Mouse (Mus musculus) hindbrain, embryonic 13.5 days (tissue): Measurements from ENCODE around the gene Bsn. TPM values are rescaled to one million over a fixed set of nuclear protein-coding genes. Genes with fewer than 3 reads are reported as not detected.

Source experiments
- ATAC-seq: fragments of 200-750 bp; cut with Nextera tagmentation; 2 replicates; pipeline ENCODE4 v1.8.0; 2017; ENCODE audit warnings: moderate TSS enrichment; ENCODE audit not compliant: low FRiP score
- H3K27ac ChIP-seq: fragments of 300-500 bp; sonication (generic); 2 replicates; pipeline ENCODE4 v1.5.1; 2015; ENCODE audit warnings: inconsistent platforms, mild to moderate bottlenecking, moderate library complexity
- H3K27me3 ChIP-seq: fragments of 300-500 bp; sonication (generic); 2 replicates; pipeline ENCODE4 v1.6.1; 2015; ENCODE audit warnings: mild to moderate bottlenecking, inconsistent platforms
- H3K36me3 ChIP-seq: fragments of 300-500 bp; sonication (generic); 2 replicates; pipeline ENCODE4 v1.6.1; 2015; ENCODE audit warnings: mild to moderate bottlenecking, inconsistent platforms
- H3K4me1 ChIP-seq: fragments of 300-500 bp; sonication (generic); replicated peaks from 2 replicates; pipeline ENCODE4 v1.6.1; 2015; ENCODE audit warnings: inconsistent platforms
- H3K4me2 ChIP-seq: fragments of 300-500 bp; sonication (generic); 2 replicates; pipeline ENCODE4 v1.6.1; 2015; ENCODE audit warnings: inconsistent platforms, mild to moderate bottlenecking, moderate library complexity
- H3K4me3 ChIP-seq: fragments of 300-500 bp; sonication (generic); 2 replicates; pipeline ENCODE4 v1.5.1; 2015; ENCODE audit warnings: mild to moderate bottlenecking, inconsistent platforms
- H3K9ac ChIP-seq: fragments of 300-500 bp; sonication (generic); 2 replicates; pipeline ENCODE4 v1.6.1; 2015; ENCODE audit warnings: mild to moderate bottlenecking, inconsistent platforms
- H3K9me3 ChIP-seq: fragments of 300-500 bp; sonication (generic); 2 replicates; pipeline ENCODE4 v1.6.1; 2016; ENCODE audit warnings: inconsistent platforms
- WGBS: fragments of 180-500 bp; shearing (Covaris S2); methylation state at CpG from one replicate; pipeline ENCODE4 v1.1.7; 2015; 5-methylcytosine and 5-hydroxymethylcytosine counted together
- polyA plus RNA-seq: library from polyadenylated mRNA; unstranded; fragments of >200 nt; fragmentation: Nextera tagmentation; extraction: Ambion mirVana; gene quantifications from 2 replicates; pipeline ENCODE4 v1.2.1, GENCODE M21; 2015

The Bsn gene
- polyA plus RNA-seq, 1 experiment from 2014 or later: 8.3 TPM

DNA sequence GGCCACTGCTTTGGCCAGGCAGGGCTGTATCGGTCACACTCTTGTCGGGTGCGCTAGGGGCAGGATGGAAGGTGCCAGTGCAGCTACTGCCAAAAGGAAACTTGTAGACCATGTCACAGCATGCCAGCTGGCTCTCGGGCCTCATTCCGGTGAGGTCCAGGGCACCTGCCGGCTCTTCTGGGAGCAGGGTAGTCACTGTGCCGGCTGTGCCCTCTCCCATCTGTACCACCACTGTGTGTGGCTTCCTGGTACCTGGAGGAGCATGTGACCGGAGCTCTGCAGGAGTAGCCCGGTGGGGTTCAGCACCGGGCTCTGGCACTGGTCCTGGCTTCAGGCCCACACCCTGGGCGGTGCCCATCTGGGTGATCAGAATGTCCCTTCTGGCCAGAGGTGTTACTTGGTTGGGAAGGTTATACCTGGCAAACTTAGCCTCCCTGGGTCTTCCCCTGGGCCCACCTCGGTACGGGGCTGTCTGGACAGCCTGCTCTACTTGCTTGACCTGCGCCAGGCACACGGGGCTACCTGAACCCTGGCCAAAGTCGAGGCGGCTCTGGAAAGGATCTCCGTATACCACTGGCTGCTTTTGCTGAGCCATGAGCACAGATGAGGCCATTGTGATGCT, 77.4 kb downstream of the Bsn start:
- 95% methylated on average over 18 of the region's 18 CpGs for WGBS

DNA sequence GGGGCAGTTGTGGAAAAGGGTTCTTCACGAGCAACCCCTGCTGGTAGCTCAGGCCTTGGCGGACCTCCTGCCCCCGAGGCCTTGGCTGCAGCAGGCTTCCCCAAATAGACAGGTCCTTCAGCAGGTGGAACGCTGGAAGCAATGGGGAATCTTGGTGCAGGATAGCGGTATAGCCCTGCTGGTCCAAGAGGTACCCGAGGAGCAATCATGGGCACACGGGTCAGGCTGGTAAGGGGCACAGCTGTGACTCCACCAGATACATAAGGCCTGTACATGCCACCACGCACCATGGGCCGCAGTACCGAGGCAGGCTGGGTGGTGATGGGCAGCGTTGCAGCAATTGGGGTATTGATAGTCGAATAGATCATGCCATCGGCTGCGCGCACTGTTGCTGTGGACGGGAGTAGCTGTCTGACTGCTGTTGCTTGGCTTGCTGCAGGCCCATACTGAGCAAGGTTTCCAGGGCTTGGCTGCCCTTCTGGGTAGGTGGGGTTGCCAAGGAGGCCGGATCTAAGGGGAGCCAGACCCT, 78.5 kb downstream of the Bsn start:
- H3K27ac ChIP-seq: peak overlapping the region; percentile 52; the same call in 1 of the 2 replicates

More for the DNA sequence above, 77.4 kb downstream of the Bsn start:
- Histone ChIP-seq H3K4me2 (no peak overlapping the region), H3K4me1 (peaks cover 11% of the 10 kb centered on the region), H3K27ac (no peak overlapping the region), H3K9ac (no peak overlapping the region), H3K4me3 (no peak overlapping the region), H3K36me3 (peaks cover 85% of the 10 kb centered on the region), H3K27me3 (no peaks in the 10 kb centered on the region), H3K9me3 (no peaks in the 10 kb centered on the region)
- ATAC-seq: no peak

DNA sequence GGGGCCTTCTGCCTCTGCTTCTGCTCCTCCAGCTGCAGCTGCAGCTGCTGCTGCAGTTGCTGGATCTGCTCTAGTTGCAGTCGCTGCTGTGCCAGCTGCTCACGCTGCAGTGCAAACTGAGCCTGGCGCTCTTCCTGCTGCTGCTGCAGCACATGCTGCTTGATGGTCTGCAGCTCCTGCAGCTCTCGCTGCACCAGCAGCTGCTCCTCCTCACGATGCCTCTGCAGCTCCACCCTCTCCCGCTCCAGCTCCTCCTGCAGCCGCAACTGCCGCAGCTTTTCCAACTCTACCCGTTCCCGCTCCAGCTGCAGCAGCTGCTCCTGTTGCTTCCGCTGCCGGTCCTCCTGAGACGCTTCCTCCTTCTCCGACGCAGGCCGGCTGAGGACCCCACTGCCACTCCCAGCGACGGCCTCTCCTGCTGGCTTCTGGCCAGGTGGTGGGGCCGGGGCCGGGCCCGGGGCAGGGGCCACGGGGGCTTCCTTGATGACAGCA, 79.0 kb downstream of the Bsn start:
- Histone ChIP-seq H3K4me2 (peak overlapping the region; percentile 38), H3K9me3 (no peaks in the 10 kb centered on the region), H3K4me3 (peak overlapping the region; percentile 7; the same call in 1 of the 2 replicates), H3K4me1 (peaks cover 11% of the 10 kb centered on the region), H3K27me3 (no peaks in the 10 kb centered on the region), H3K27ac (peak overlapping the region; percentile 52; the same call in 1 of the 2 replicates), H3K9ac (peak overlapping the region; percentile 49; the same call in 1 of the 2 replicates), H3K36me3 (peaks cover 88% of the 10 kb centered on the region)
- WGBS: 17% methylated on average over 22 of the region's 22 CpGs
- ATAC-seq: no peak

More for the DNA sequence above, 78.5 kb downstream of the Bsn start:
- no peak for ATAC-seq
- Histone ChIP-seq H3K9me3 (no peaks in the 10 kb centered on the region), H3K9ac (peak overlapping the region; percentile 49), H3K4me1 (peaks cover 11% of the 10 kb centered on the region), H3K36me3 (peaks cover 88% of the 10 kb centered on the region), H3K4me2 (peak overlapping the region; percentile 38), H3K27me3 (no peaks in the 10 kb centered on the region), H3K4me3 (peak overlapping the region; percentile 7; the same call in 1 of the 2 replicates)
- 73% methylated on average over 17 of the region's 17 CpGs for WGBS

DNA sequence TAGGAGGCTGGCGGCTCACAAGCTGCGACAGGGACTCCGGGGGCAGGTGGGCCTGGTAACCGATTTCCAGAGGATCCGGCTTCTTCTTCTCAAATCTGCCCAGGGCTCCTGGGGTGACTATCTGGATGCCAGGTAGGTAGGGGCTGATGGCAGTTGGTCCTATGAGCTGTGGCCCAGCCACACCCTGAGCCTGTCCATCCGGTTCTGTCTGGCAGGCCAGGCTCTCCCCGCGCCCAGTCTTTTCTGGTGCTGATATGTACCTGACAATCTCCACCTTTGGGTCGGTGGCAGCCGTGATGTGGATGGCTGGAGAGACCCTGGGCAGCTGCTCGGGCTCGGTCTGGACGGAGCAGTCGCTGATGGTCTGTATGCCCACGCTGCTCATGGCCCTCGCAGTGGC, 80.0 kb downstream of the Bsn start:
- Histone ChIP-seq H3K4me3 (no peak overlapping the region), H3K36me3 (peaks cover 88% of the 10 kb centered on the region), H3K27me3 (no peaks in the 10 kb centered on the region), H3K4me1 (peaks cover 19% of the 10 kb centered on the region), H3K9ac (no peak overlapping the region), H3K27ac (no peak overlapping the region), H3K4me2 (no peak overlapping the region), H3K9me3 (no peaks in the 10 kb centered on the region)
- no peak for ATAC-seq
- WGBS: 92% methylated on average over 16 of the region's 16 CpGs

DNA sequence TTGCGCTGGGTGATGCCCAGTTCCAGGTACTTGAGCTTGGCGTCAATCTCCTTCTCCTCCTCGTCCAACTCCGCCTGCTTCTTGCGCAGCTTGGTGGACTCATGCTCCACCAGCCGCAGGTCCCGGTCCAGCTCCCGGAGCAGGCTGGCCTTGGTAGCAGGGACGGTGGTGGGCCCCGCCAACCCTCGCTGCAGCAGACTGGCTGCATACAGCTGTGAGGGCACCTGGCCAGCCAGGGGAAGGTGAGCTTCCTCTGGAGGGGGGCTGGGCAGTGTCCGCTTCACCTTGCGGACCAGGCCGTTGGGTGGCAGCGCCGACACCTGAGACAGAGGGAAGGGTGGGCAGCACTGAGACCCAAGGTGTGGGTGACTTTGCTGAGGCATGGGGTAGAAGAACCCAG, 82.3 kb downstream of the Bsn start:
- Histone ChIP-seq H3K4me2 (no peak overlapping the region), H3K36me3 (peaks cover 86% of the 10 kb centered on the region), H3K4me1 (peaks cover 25% of the 10 kb centered on the region), H3K27me3 (no peaks in the 10 kb centered on the region), H3K9me3 (no peaks in the 10 kb centered on the region), H3K9ac (no peak overlapping the region), H3K27ac (no peak overlapping the region), H3K4me3 (no peak overlapping the region)
- no peak for ATAC-seq
- 95% methylated on average over 16 of the region's 16 CpGs for WGBS

DNA sequence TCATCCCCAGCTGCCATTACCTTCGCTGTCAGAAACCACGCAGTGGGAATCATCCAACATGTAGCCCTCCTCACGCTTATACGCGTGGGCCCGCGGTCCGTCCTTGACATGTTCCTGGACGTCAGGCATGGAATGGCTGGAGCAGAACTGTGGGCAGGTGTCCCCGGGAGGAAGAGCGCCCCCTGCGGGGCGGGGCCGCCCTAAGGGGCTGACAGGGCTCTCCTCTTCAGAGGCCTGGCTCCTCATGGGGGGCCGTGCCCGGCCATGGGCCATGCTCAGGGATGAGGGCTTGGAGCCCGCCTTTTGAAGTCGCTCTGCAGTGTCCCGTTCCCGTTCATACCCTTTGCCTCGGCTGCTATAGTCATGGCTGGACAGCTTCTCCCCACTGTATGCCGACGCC, 84.1 kb downstream of the Bsn start:
- WGBS: 91% methylated on average over 23 of the region's 23 CpGs
- ATAC-seq: no peak
- Histone ChIP-seq H3K4me1 (peaks cover 19% of the 10 kb centered on the region), H3K27me3 (no peaks in the 10 kb centered on the region), H3K9me3 (no peaks in the 10 kb centered on the region), H3K4me3 (no peak overlapping the region), H3K36me3 (peaks cover 83% of the 10 kb centered on the region), H3K27ac (no peak overlapping the region), H3K4me2 (no peak overlapping the region), H3K9ac (peak overlapping the region; percentile 53; the same call in 1 of the 2 replicates)

DNA sequence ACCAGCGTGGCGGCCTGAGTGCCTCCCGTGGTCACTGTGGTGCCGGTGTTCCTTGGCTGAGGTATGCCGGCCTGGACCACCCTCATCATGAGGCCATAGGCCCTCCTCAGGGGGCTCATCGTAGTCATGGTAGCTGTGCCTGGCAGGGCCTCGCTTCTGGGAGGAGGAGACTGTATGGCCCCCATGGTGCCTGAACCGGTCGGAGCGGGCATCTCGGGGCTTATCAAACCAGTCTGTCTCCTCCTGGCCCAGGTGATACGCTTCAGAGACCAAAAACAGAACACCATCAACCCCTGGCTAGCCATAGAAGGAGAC, 84.7 kb downstream of the Bsn start:
- no peak for ATAC-seq
- no peak overlapping the region for H3K27ac ChIP-seq

DNA sequence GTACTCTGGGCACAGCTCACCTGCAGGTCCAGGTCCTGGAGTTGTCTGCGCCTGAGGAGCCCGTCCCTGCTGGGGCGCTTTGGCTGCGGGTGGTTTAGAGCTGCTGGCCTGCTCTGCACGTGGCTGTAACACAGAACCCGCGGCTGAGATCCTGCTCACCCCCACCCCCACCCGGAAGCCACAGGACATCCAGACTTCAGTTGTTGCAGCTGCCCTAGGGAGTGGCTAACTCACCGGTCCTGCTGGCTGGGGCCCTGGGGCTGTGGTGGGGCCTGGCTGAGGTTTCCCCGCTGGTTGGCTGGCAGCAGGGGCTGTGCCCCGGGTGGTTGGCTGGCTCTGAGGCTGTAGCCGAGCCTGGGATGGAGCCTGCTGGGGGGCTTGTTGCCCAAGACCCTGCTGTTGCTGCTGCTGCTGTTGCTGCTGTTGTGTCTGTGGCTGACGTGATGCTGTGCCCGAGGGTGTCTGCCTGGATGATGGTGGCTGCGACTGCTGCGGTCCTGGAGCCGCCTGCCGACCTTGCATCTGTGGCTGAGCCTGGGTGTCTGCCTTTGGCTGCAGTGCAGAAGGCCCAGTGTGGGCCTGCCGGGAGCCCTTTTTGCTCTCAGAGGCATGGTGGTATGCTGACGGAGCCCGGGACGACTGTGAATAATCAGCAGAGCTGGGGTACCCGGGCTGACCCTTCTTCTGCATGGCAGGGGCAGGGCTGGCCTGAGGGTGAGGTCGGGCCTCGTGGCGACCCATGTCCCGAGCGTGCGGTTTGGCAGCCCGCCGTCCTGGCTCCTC, 85.2 kb downstream of the Bsn start:
- 0 out of 2 replicates have a peak, but pooled peaks have one; percentile 52 for ATAC-seq

More for the DNA sequence above, 84.7 kb downstream of the Bsn start:
- H3K9me3 ChIP-seq: no peaks in the 10 kb centered on the region
- 62% methylated on average over 12 of the region's 12 CpGs for WGBS
- no peak overlapping the region for H3K4me3 ChIP-seq
- peaks cover 83% of the 10 kb centered on the region for H3K36me3 ChIP-seq
- H3K9ac ChIP-seq: peak overlapping the region; percentile 53
- peaks cover 14% of the 10 kb centered on the region for H3K4me1 ChIP-seq
- no peak overlapping the region for H3K4me2 ChIP-seq
- H3K27me3 ChIP-seq: no peaks in the 10 kb centered on the region

DNA sequence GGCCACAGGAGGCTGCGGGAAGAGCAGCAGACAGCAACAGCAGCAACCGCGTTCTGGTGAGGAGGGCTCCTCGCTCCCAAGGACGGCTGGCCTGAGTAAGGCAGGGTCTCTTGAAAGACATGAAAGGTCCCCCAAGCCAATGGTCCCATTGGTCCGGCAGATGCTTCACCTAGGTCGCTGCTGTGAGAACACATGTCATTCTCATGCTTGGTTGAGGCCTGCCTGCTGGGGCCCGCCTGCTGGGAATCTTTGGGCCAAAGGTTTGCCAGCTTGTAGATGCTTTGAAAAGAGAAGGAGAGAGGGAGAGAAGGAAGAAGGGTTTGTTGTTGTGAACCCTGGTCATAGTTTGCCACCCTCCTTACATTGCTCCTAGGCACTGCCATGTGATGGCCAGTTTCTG, 90.6 kb downstream of the Bsn start:
- Histone ChIP-seq H3K9me3 (no peaks in the 10 kb centered on the region), H3K27me3 (no peaks in the 10 kb centered on the region), H3K27ac (no peak overlapping the region), H3K4me3 (no peak overlapping the region), H3K4me1 (peaks cover 16% of the 10 kb centered on the region), H3K9ac (no peak overlapping the region; the same call in 1 of the 2 replicates), H3K36me3 (peaks cover 62% of the 10 kb centered on the region), H3K4me2 (no peak overlapping the region)
- ATAC-seq: no peak
- 87% methylated on average over 8 of the region's 8 CpGs for WGBS

More for the DNA sequence above, 85.2 kb downstream of the Bsn start:
- no peaks in the 10 kb centered on the region for H3K27me3 ChIP-seq
- 29% methylated on average over 28 of the region's 31 CpGs for WGBS
- H3K4me3 ChIP-seq: no peak overlapping the region
- H3K9ac ChIP-seq: peak overlapping the region; percentile 53
- no peaks in the 10 kb centered on the region for H3K9me3 ChIP-seq
- H3K27ac ChIP-seq: no peak overlapping the region
- H3K4me2 ChIP-seq: no peak overlapping the region
- H3K4me1 ChIP-seq: peaks cover 14% of the 10 kb centered on the region
- H3K36me3 ChIP-seq: peaks cover 78% of the 10 kb centered on the region

DNA sequence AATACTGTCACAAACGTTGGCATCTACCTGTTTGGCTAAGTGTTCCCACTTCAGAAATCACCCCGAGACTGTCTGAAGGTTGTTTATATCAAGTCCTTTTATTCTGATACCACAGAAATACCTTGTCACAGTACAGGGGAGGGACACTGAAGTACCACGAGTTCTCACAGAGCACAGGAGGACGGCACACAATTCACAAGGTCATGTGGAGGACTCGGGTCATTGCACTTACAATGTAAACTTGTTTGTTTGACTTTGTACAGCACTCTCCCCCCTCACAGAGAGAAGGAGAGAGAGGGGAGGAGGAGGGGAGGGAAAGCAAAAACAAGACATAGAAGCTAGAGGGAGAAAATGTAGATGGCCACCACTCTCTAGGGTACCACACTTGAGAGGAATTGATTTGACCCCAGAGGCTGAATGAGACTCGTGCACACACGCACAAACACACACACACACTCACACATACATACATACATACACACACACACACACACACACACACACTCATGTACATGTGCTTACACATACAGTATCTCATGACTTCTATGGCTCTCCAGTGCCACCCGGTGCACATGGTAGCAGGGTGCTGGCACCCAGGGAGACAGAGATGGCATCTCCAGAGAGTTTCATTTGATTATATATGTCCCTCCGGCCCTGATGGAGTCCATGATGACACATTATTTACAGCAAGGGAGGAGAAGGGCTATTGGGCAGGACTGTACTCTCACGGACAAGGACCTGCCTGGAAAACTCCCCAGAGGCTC, 94.1 kb downstream of the Bsn start:
- ATAC-seq: no peak
- Histone ChIP-seq H3K4me3 (no peak overlapping the region), H3K9me3 (no peaks in the 10 kb centered on the region), H3K27ac (no peak overlapping the region), H3K27me3 (no peaks in the 10 kb centered on the region), H3K4me1 (peaks cover 30% of the 10 kb centered on the region), H3K4me2 (0 out of 2 replicates have a peak overlapping the region, but pooled peaks have one; percentile 96), H3K9ac (peak overlapping the region; percentile 35; the same call in 1 of the 2 replicates), H3K36me3 (peaks cover 49% of the 10 kb centered on the region)
- WGBS: 64% methylated on average over 10 of the region's 10 CpGs

DNA sequence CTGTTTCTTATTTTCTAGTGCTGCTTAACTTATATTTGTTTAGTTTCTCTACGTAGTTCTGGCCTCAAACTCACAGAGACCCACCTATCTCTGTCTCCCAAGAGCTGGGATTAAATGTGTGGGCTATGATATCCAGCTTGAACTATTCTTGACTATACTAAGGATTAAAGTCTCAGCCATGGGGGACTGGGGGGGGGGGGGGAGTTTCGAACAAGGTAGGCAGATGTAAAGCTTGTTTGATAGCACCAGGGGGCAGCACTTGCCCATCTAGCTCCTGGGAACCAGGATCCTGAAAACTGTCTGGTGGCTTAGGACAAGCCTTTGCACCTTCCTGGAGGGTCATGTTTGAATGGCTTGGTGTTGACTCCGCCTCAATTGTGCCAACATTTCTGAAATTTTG, 94.7 kb downstream of the Bsn start:
- H3K4me1 ChIP-seq: peaks cover 30% of the 10 kb centered on the region
- peaks cover 49% of the 10 kb centered on the region for H3K36me3 ChIP-seq
- ATAC-seq: no peak

More for the DNA sequence above, 94.7 kb downstream of the Bsn start:
- H3K9ac ChIP-seq: peak overlapping the region; percentile 88; the same call in 1 of the 2 replicates
- peak overlapping the region; percentile 96 for H3K4me2 ChIP-seq
- H3K9me3 ChIP-seq: no peaks in the 10 kb centered on the region
- H3K4me3 ChIP-seq: peak overlapping the region; percentile 75
- H3K27me3 ChIP-seq: no peaks in the 10 kb centered on the region
- H3K27ac ChIP-seq: no peak overlapping the region
- 8% methylated on average over 3 of the region's 3 CpGs for WGBS
